Mouse (Mus musculus) liver, embryonic 14.5 days (tissue): ENCODE data around the gene Hnrnpk. TPM values are rescaled to one million over a fixed set of nuclear protein-coding genes. Genes with fewer than 3 reads are reported as not detected.

Experiments used
- ATAC-seq: fragments of 200-750 bp; cut with Nextera tagmentation; 2 replicates; pipeline ENCODE4 v1.8.0; 2017; ENCODE audit warnings: moderate number of reproducible peaks, mild to moderate bottlenecking, moderate library complexity; ENCODE audit not compliant: insufficient read depth
- DNase-seq, 3 experiments: peaks; one replicate each; pipeline ENCODE4 v3.0.0-alpha.2; 2012 to 2013; ENCODE audit warnings: low read depth in 3 of 3, low spot score in 3 of 3
- H3K27ac ChIP-seq: fragments of 300-500 bp; sonication (generic); 2 replicates; pipeline ENCODE4 v1.5.1; 2014; ENCODE audit warnings: moderate library complexity, mild to moderate bottlenecking, control low read depth, inconsistent platforms
- H3K27me3 ChIP-seq: fragments of 300-500 bp; sonication (generic); 2 replicates; pipeline ENCODE4 v1.6.1; 2014; ENCODE audit warnings: mild to moderate bottlenecking, low read length, moderate library complexity; ENCODE audit not compliant: control insufficient read depth, insufficient read depth
- H3K36me3 ChIP-seq: fragments of 300-500 bp; sonication (generic); replicated peaks from 2 replicates; pipeline ENCODE4 v1.6.1; 2014; ENCODE audit warnings: low read depth; ENCODE audit not compliant: control insufficient read depth, insufficient read depth
- H3K4me1 ChIP-seq, 2 experiments: fragments of 200-500 bp in 1 of 2; fragments of 300-500 bp in 1 of 2; sonication (generic) in 1 of 2; replicated peaks; 2 replicates each; pipeline ENCODE4 v1.6.1; 2012 to 2014; ENCODE audit warnings: antibody characterized with exemption in 1 of 2, inconsistent platforms in 1 of 2, low read length in 1 of 2; ENCODE audit not compliant: control insufficient read depth in 2 of 2, insufficient read depth in 2 of 2
- H3K4me2 ChIP-seq: fragments of 300-500 bp; sonication (generic); 2 replicates; pipeline ENCODE4 v1.6.1; 2014; ENCODE audit warnings: low read depth, mild to moderate bottlenecking, control low read depth, moderate library complexity
- H3K4me3 ChIP-seq, 2 experiments: fragments of 200-500 bp in 1 of 2; fragments of 300-500 bp in 1 of 2; sonication (generic) in 1 of 2; 2 replicates each; pipeline ENCODE4 v1.5.1; 2012 to 2014; ENCODE audit warnings: low read depth in 2 of 2, low read length in 2 of 2, mild to moderate bottlenecking in 2 of 2, control low read depth in 1 of 2, inconsistent platforms in 1 of 2, moderate library complexity in 1 of 2; ENCODE audit not compliant: insufficient read depth in 1 of 2
- H3K9ac ChIP-seq: fragments of 300-500 bp; sonication (generic); replicated peaks from 2 replicates; pipeline ENCODE4 v1.6.1; 2014; ENCODE audit warnings: mild to moderate bottlenecking, control low read depth, moderate library complexity
- H3K9me3 ChIP-seq: fragments of 300-500 bp; sonication (generic); 2 replicates; pipeline ENCODE4 v1.6.1; 2016; ENCODE audit warnings: low read length, mixed read lengths; ENCODE audit not compliant: control insufficient read depth
- CTCF ChIP-seq: IDR thresholded peaks from 2 replicates; pipeline ENCODE4 v1.5.1; 2016; ENCODE audit warnings: antibody characterized with exemption, low read depth, control low read depth
- EP300 ChIP-seq: IDR thresholded peaks from 2 replicates; pipeline ENCODE4 v1.6.1; 2016; ENCODE audit warnings: antibody characterized with exemption, low read depth
- WGBS: fragments of 180-500 bp; shearing (Covaris S2); extraction: QIAGEN DNeasy Blood & Tissue Kit; methylation state at CpG from one replicate; pipeline ENCODE4 v1.1.7; 2014; ENCODE audit not compliant: insufficient replicate concordance; 5-methylcytosine and 5-hydroxymethylcytosine counted together
- polyA plus RNA-seq, 2 experiments: library from polyadenylated mRNA; depleted of rRNA in 1 of 2; stranded (reverse) in 1 of 2; unstranded in 1 of 2; fragments of >200 nt; fragmentation: Nextera tagmentation in 1 of 2; extraction: Ambion mirVana in 1 of 2; gene quantifications; 2 replicates each; pipeline versions ENCODE4 v1.2.1 to v1.2.3; 2012 to 2014

The Hnrnpk gene
- polyA plus RNA-seq, 2 experiments = 260 to 584 TPM

DNA sequence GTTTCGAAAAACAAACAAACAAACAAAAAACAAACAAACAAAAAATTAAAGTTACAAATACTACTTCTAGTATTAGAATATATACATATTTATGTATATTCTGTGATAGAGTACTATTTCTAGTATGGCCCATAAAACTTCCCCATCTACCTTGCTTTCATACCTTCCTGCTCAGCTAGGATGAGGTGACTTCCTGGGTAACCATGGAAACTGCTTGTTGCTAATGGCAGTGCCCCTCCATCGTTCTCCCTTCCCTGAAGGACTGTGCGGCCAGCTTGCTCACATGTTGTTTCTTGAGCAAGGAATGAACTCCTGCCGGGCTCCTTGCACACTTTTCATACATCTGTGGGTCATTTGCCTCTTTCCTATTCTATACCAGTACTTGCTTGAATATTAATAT, 40.2 kb upstream of the Hnrnpk start:
- Histone ChIP-seq H3K9ac (no peak overlapping the region), H3K36me3 (no peaks in the 10 kb centered on the region), H3K4me3 (no peak overlapping the region), H3K27me3 (no peaks in the 10 kb centered on the region), H3K9me3 (no peaks in the 10 kb centered on the region), H3K4me2 (no peak overlapping the region), H3K27ac (no peak overlapping the region), H3K4me1 (no peaks in the 10 kb centered on the region)
- TF ChIP-seq CTCF = no peak
- TF ChIP-seq EP300 = no peak
- WGBS = 51% methylated on average over 4 of the region's 4 CpGs
- DNase-seq (no peak), ATAC-seq (no peak)

DNA sequence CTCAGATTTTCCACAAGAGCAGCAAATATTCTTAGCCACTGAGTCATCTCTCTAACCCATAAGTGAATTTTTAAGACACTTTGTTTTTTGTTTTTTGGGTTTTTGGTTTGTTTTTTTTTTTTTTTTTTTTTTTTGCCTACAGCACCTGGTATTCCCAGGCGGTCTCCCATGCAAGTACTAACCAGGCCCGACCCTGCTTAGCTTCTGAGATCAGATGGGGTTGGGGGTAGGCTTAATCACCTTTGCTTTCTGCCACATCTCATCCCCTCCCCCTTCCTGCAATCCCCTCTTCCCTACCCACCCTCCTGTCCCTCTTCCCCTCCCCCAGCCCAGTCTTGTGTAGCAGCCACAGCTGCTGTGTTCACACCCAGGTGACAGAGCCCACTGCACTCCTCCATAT, 36.6 kb upstream of the Hnrnpk start:
- no peak for ATAC-seq
- H3K4me3 ChIP-seq = no peak overlapping the region
- no peak overlapping the region for H3K4me2 ChIP-seq
- H3K27me3 ChIP-seq = no peaks in the 10 kb centered on the region
- H3K27ac ChIP-seq = no peak overlapping the region
- no peaks in the 10 kb centered on the region for H3K9me3 ChIP-seq
- no peak overlapping the region for H3K9ac ChIP-seq
- TF ChIP-seq CTCF (no peak), EP300 (no peak)
- WGBS = 52% methylated on average over 2 of the region's 2 CpGs
- H3K4me1 ChIP-seq = no peaks in the 10 kb centered on the region
- no peaks in the 10 kb centered on the region for H3K36me3 ChIP-seq
- DNase-seq = no peak

DNA sequence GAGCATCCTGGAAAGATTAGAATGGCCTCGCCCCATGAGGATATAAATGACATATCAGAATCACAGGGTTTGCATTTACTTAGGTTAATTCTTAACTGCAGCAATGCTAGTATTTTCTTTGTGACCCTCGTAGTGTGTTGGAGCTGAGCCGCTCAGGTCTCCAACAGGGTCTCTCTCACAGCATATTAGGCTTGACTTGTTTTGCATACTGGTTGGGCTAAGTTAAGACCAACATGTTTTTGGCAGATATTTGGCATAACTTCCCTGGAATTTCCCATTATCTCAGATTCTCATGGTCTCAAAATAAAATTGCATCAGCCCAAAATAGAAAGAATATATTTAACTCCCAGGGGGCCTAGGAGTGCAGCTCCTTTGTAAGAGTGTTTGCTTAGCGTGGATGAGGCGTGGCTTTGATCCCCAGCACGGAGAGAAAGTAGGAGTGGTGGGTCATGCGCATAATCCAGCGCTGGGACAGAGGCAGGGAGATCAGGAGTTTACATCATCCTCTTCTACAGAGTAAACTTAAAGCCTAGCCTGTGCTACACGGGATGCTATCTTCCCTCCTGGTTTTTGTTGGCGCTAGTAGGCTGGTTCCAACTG, 20.0 kb upstream of the Hnrnpk start:
- Histone ChIP-seq H3K36me3 (no peaks in the 10 kb centered on the region), H3K27ac (no peak overlapping the region), H3K4me2 (no peak overlapping the region), H3K9ac (no peak overlapping the region), H3K9me3 (no peaks in the 10 kb centered on the region), H3K27me3 (no peaks in the 10 kb centered on the region), H3K4me3 (no peak overlapping the region), H3K4me1 (no peaks in the 10 kb centered on the region)
- ATAC-seq = no peak
- 52% methylated on average over 10 of the region's 10 CpGs for WGBS
- no peak for DNase-seq
- TF ChIP-seq EP300 (no peak), CTCF (no peak)

DNA sequence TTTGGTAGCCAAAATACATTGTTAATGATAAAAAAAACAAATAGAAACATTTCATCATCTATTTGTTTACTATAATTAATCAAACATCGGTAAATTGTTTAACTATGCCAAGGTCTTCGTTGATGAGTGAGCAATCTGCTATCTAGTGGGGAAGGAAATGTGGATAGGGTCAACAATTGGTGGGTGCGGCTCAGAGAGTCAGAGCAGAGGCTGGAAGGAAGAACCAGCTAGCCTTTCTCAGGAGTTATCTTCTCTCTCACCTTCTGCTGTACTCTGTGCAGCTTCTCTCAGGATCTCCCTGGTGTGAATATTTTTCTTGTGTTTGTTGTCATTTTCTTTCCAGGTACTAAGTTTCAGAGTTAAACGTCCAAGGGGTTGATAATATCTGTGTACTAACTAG, 19.1 kb upstream of the Hnrnpk start:
- Histone ChIP-seq H3K4me2 (no peak overlapping the region), H3K27ac (no peak overlapping the region), H3K9me3 (no peaks in the 10 kb centered on the region), H3K4me1 (no peaks in the 10 kb centered on the region), H3K4me3 (no peak overlapping the region), H3K27me3 (no peaks in the 10 kb centered on the region), H3K36me3 (no peaks in the 10 kb centered on the region), H3K9ac (no peak overlapping the region)
- WGBS = 48% methylated on average over 4 of the region's 4 CpGs
- no peak for TF ChIP-seq CTCF
- no peak for TF ChIP-seq EP300
- no peak for ATAC-seq
- DNase-seq = no peak

DNA sequence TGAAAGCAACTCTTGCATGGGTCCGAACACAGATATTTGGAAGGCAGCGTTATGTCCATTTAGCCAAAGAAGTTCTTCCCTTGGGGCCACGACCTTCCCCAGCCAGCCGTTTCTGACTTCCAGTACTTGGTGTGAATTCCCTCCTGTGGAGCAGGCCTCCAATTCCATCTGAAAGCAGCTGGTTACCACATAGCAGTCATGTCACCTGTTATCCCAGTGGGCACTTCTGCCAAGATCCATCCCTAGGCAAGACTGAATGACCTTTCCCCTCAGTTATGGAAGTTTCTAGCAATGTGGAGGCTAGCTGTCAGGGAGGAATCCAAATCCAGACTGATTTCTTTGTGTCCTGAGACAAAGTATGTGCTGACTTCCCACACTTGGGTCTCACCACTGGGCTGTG, 17.9 kb upstream of the Hnrnpk start:
- no peak for TF ChIP-seq EP300
- no peak for TF ChIP-seq CTCF
- DNase-seq (no peak), ATAC-seq (no peak)
- H3K4me3 ChIP-seq = no peak overlapping the region
- H3K9ac ChIP-seq = no peak overlapping the region
- H3K9me3 ChIP-seq = no peaks in the 10 kb centered on the region
- H3K27me3 ChIP-seq = no peaks in the 10 kb centered on the region
- H3K27ac ChIP-seq = no peak overlapping the region
- no peak overlapping the region for H3K4me2 ChIP-seq
- no peaks in the 10 kb centered on the region for H3K4me1 ChIP-seq
- no peaks in the 10 kb centered on the region for H3K36me3 ChIP-seq
- WGBS = 44% methylated on average over 4 of the region's 4 CpGs
